Mouse (Mus musculus) hindbrain, embryonic 16.5 days (tissue): ENCODE results near the gene Tbcel. TPM values are rescaled to one million over a fixed set of nuclear protein-coding genes. Genes with fewer than 3 reads are reported as not detected.

Experiments
- ATAC-seq: fragments of 200-750 bp; cut with Nextera tagmentation; 2 replicates; pipeline ENCODE4 v1.8.0; 2017; ENCODE audit warnings: moderate TSS enrichment, moderate library complexity
- H3K27ac ChIP-seq: fragments of 300-500 bp; sonication (generic); 2 replicates; pipeline ENCODE4 v1.5.1; 2014; ENCODE audit warnings: low read depth, mild to moderate bottlenecking, control low read depth, low read length, moderate library complexity
- H3K27me3 ChIP-seq: fragments of 300-500 bp; sonication (generic); replicated peaks from 2 replicates; pipeline ENCODE4 v1.6.1; 2014; ENCODE audit warnings: low read length; ENCODE audit not compliant: control insufficient read depth, insufficient read depth
- H3K36me3 ChIP-seq: fragments of 300-500 bp; sonication (generic); 2 replicates; pipeline ENCODE4 v1.6.1; 2014; ENCODE audit warnings: mild to moderate bottlenecking, low read length, moderate library complexity, mixed read lengths; ENCODE audit not compliant: control insufficient read depth, insufficient read depth
- H3K4me1 ChIP-seq: fragments of 300-500 bp; sonication (generic); 2 replicates; pipeline ENCODE4 v1.6.1; 2014; ENCODE audit warnings: low read depth, low read length; ENCODE audit not compliant: control insufficient read depth, insufficient read depth
- H3K4me2 ChIP-seq: fragments of 300-500 bp; sonication (generic); 2 replicates; pipeline ENCODE4 v1.6.1; 2014; ENCODE audit warnings: mild to moderate bottlenecking, low read length, control low read depth, moderate library complexity
- H3K4me3 ChIP-seq: fragments of 300-500 bp; sonication (generic); 2 replicates; pipeline ENCODE4 v1.5.1; 2014; ENCODE audit warnings: mild to moderate bottlenecking, low read length, control low read depth, moderate library complexity
- H3K9ac ChIP-seq: fragments of 300-500 bp; sonication (generic); 2 replicates; pipeline ENCODE4 v1.6.1; 2014; ENCODE audit warnings: low read depth, mild to moderate bottlenecking, control low read depth, low read length, moderate library complexity
- H3K9me3 ChIP-seq: fragments of 300-500 bp; sonication (generic); 2 replicates; pipeline ENCODE4 v1.6.1; 2014; ENCODE audit warnings: mild to moderate bottlenecking, low read length, moderate library complexity; ENCODE audit not compliant: control insufficient read depth
- WGBS: fragments of 180-500 bp; shearing (Covaris S2); extraction: QIAGEN DNeasy Blood & Tissue Kit; methylation state at CpG from one replicate; pipeline ENCODE4 v1.1.7; 2014; 5-methylcytosine and 5-hydroxymethylcytosine counted together
- microRNA-seq: library from miRNA; unstranded; fragments of <30 nt; microRNA quantifications from one replicate; pipeline ENCODE4, GENCODE M21; 2017
- polyA plus RNA-seq: library from polyadenylated mRNA; unstranded; fragments of >200 nt; fragmentation: Nextera tagmentation; extraction: Ambion mirVana; gene quantifications from 2 replicates; pipeline ENCODE4 v1.2.1, GENCODE M21; 2015

Tbcel gene
- polyA plus RNA-seq, 1 experiment from 2014 or later, result 4.4 TPM

GRCm38 (mm10) chr9:42371670-42372368, 135.8 kb downstream of the Tbcel start:
- Histone ChIP-seq H3K4me3 (no peak overlapping the region), H3K27ac (no peak overlapping the region), H3K9ac (no peak overlapping the region), H3K36me3 (no peaks in the 10 kb centered on the region), H3K9me3 (no peaks in the 10 kb centered on the region), H3K27me3 (no peaks in the 10 kb centered on the region), H3K4me1 (no peaks in the 10 kb centered on the region), H3K4me2 (no peak overlapping the region)
- 82% methylated on average over 6 of the region's 6 CpGs for WGBS
- no peak for ATAC-seq

Small RNA genes lying within 50 kb of the gene (microRNA-seq; reads per million reads assigned to microRNA genes)
- not detected for gene Gm44311

Other genes with a start within 250 kb of the Tbcel start
- 79.2 and 84.1 TPM in 2 replicates for gene Sc5d, start 243.6 kb downstream of the Tbcel start, polyA plus RNA-seq
- 0.41 and 0.43 TPM in 2 replicates for gene Tecta, start 107.9 kb downstream of the Tbcel start, polyA plus RNA-seq